In the genomic region with DNA sequence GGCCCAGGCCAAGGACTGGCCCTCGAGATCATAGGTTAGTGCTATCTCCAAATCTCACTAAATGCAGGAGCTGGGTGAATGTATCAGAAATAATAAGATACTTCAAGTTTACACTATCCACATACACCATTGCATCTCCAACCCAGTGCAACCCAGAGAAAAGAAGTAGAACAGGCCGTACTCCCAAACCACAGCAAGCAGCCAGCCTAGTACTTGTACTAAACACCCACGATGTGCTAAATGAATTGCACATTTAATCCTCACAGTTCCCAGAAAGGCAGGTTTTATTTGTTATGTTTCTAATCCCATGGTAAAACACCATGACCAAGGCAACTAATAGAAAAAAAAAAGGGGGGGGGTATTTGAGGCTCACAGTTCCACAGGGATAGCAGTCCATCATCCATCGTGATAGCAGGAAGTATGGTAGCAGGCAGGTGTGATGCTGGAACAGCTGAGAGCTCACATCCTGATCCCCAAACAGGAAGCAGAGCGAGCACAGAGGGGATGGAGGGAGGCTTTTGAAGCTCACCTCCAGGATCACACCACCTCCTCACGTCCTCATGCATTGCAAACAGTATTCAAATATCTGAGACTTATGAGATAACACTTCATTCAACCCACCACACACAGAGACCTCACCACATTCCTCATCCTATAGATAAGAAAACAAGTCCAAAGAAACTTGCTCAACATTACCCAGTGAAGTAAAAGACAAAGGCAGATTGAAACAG, we compare ENCODE assay signal across 24 mouse cellular contexts.
"Had no signal": no experiment of that assay in that cellular context is flagged by ENCODE, and none has a peak within 500 bp of the region (broad histone marks: within the 10 kb centered on the region; RNA-seq: fewer than 3 reads in every experiment).

No protein-coding gene starts in this region.

- H3K4me2 ChIP-seq: heart, embryonic 12.5 days; hindbrain, embryonic 13.5 days; hindbrain, embryonic 15.5 days; kidney, embryonic 15.5 days; limb, embryonic 13.5 days; limb, embryonic 15.5 days; liver, embryonic 12.5 days had no signal

- H3K27ac ChIP-seq: gastrocnemius, adult 2 months; heart, embryonic 10.5 days; hindbrain, embryonic 10.5 days; hindbrain, embryonic 13.5 days; hindbrain, embryonic 15.5 days; hindbrain, postnatal 0 days; kidney, embryonic 15.5 days; kidney, postnatal 0 days; limb, embryonic 13.5 days; limb, embryonic 15.5 days; liver, embryonic 12.5 days; liver, embryonic 14.5 days had no signal

- H3K4me3 ChIP-seq: gastrocnemius, adult 2 months; heart, embryonic 10.5 days; heart, embryonic 12.5 days; hindbrain, embryonic 10.5 days; hindbrain, embryonic 13.5 days; hindbrain, embryonic 15.5 days; kidney, embryonic 15.5 days; limb, embryonic 13.5 days; limb, embryonic 15.5 days; liver, embryonic 12.5 days had no signal

- H3K9ac ChIP-seq: heart, embryonic 12.5 days; hindbrain, embryonic 13.5 days; hindbrain, embryonic 15.5 days; kidney, embryonic 15.5 days; limb, embryonic 13.5 days; limb, embryonic 15.5 days; liver, embryonic 12.5 days; liver, embryonic 14.5 days had no signal

- H3K27me3 ChIP-seq: heart, embryonic 12.5 days; hindbrain, embryonic 13.5 days; hindbrain, embryonic 15.5 days; kidney, embryonic 15.5 days; limb, embryonic 13.5 days; limb, embryonic 15.5 days; liver, embryonic 12.5 days had no signal

- DNase-seq: gastrocnemius, adult 2 months; gastrocnemius, postnatal 10 days; gastrocnemius, postnatal 25 days; heart, postnatal 10 days; heart, postnatal 4 days; kidney, adult 11 months; kidney, adult 2 months; kidney, adult 9 months; kidney, postnatal 25 days; layer of hippocampus, postnatal 36 days; left cerebral cortex, postnatal 4 days had no signal

- H3K36me3 ChIP-seq: heart, embryonic 10.5 days; heart, embryonic 12.5 days; hindbrain, embryonic 10.5 days; hindbrain, embryonic 15.5 days; kidney, embryonic 15.5 days; limb, embryonic 13.5 days; limb, embryonic 15.5 days; liver, embryonic 12.5 days had no signal

- ATAC-seq: hindbrain, postnatal 0 days; intestine, embryonic 16.5 days; liver, embryonic 12.5 days had no signal

- H3K9me3 ChIP-seq: heart, embryonic 10.5 days; heart, embryonic 12.5 days; hindbrain, embryonic 13.5 days; hindbrain, embryonic 15.5 days; kidney, embryonic 15.5 days; limb, embryonic 15.5 days; liver, embryonic 12.5 days had no signal
